Mouse (Mus musculus): ENCODE measurements around the gene Chaf1a. TPM values are rescaled to one million over a fixed set of nuclear protein-coding genes. Genes with fewer than 3 reads are reported as not detected.

The Chaf1a gene
- polyA plus RNA-seq, 1 experiment: 33.6 TPM

- H3K9ac ChIP-seq (ENCODE audit: low read depth, poor library complexity, severe bottlenecking): no peak overlapping the region
- TF ChIP-seq EP300 (IDR thresholded peaks at IDR 0.05; ENCODE audit: insufficient read depth, low read depth, low read length) (no peak), CTCF (IDR thresholded peaks at IDR 0.05; ENCODE audit: low read depth, low read length) (no peak), POLR2A (IDR thresholded peaks at IDR 0.05; ENCODE audit: insufficient read depth, low read length) (no peak)
- peaks cover 7% of the 10 kb centered on the region; the same call in 1 of the 2 replicates for H3K36me3 ChIP-seq (ENCODE audit: control insufficient read depth, insufficient read depth, low read length, poor library complexity, severe bottlenecking)
- no peaks in the 10 kb centered on the region for H3K9me3 ChIP-seq (replicated peaks; ENCODE audit: control insufficient read depth, insufficient read depth, low read length, poor library complexity, severe bottlenecking)
- H3K4me1 ChIP-seq (ENCODE audit: control insufficient read depth, insufficient read depth, low read length): peaks cover 2% of the 10 kb centered on the region
- H3K4me3 ChIP-seq (ENCODE audit: low read depth, low read length): no peak overlapping the region
- H3K27me3 ChIP-seq (ENCODE audit: control insufficient read depth, insufficient read depth, low read length, poor library complexity, severe bottlenecking): no peaks in the 10 kb centered on the region
- no peak overlapping the region for H3K27ac ChIP-seq (ENCODE audit: insufficient read depth, low read length)
Measured at GRCm38 (mm10) chr17:56032831-56033230, 7.4 kb upstream of the Chaf1a start.

- H3K27me3 ChIP-seq (ENCODE audit: control insufficient read depth, insufficient read depth, low read length, poor library complexity, severe bottlenecking): no peaks in the 10 kb centered on the region
- peaks cover 2% of the 10 kb centered on the region for H3K4me1 ChIP-seq (ENCODE audit: control insufficient read depth, insufficient read depth, low read length)
- H3K9ac ChIP-seq (ENCODE audit: low read depth, poor library complexity, severe bottlenecking): no peak overlapping the region
- no peak overlapping the region for H3K27ac ChIP-seq (ENCODE audit: insufficient read depth, low read length)
- H3K9me3 ChIP-seq (replicated peaks; ENCODE audit: control insufficient read depth, insufficient read depth, low read length, poor library complexity, severe bottlenecking): no peaks in the 10 kb centered on the region
- H3K36me3 ChIP-seq (ENCODE audit: control insufficient read depth, insufficient read depth, low read length, poor library complexity, severe bottlenecking): peaks cover 7% of the 10 kb centered on the region; the same call in 1 of the 2 replicates
- H3K4me3 ChIP-seq (ENCODE audit: low read depth, low read length): no peak overlapping the region
- TF ChIP-seq EP300 (IDR thresholded peaks at IDR 0.05; ENCODE audit: insufficient read depth, low read depth, low read length): no peak
- TF ChIP-seq POLR2A (IDR thresholded peaks at IDR 0.05; ENCODE audit: insufficient read depth, low read length): no peak
- no peak for TF ChIP-seq CTCF (IDR thresholded peaks at IDR 0.05; ENCODE audit: low read depth, low read length)
Measured at GRCm38 (mm10) chr17:56034040-56034725, 6.1 kb upstream of the Chaf1a start.

- TF ChIP-seq POLR2A (IDR thresholded peaks at IDR 0.05; ENCODE audit: insufficient read depth, low read length) (no peak), CTCF (IDR thresholded peaks at IDR 0.05; ENCODE audit: low read depth, low read length) (no peak), EP300 (IDR thresholded peaks at IDR 0.05; ENCODE audit: insufficient read depth, low read depth, low read length) (no peak)
- Histone ChIP-seq H3K36me3 (ENCODE audit: control insufficient read depth, insufficient read depth, low read length, poor library complexity, severe bottlenecking) (peaks cover 7% of the 10 kb centered on the region; the same call in 1 of the 2 replicates), H3K27ac (ENCODE audit: insufficient read depth, low read length) (no peak overlapping the region), H3K9ac (ENCODE audit: low read depth, poor library complexity, severe bottlenecking) (no peak overlapping the region), H3K27me3 (ENCODE audit: control insufficient read depth, insufficient read depth, low read length, poor library complexity, severe bottlenecking) (no peaks in the 10 kb centered on the region), H3K4me1 (ENCODE audit: control insufficient read depth, insufficient read depth, low read length) (peaks cover 2% of the 10 kb centered on the region), H3K4me3 (ENCODE audit: low read depth, low read length) (no peak overlapping the region), H3K9me3 (replicated peaks; ENCODE audit: control insufficient read depth, insufficient read depth, low read length, poor library complexity, severe bottlenecking) (no peaks in the 10 kb centered on the region)
Measured at GRCm38 (mm10) chr17:56034726-56035100, 5.5 kb upstream of the Chaf1a start.

- peaks cover 2% of the 10 kb centered on the region for H3K4me1 ChIP-seq (ENCODE audit: control insufficient read depth, insufficient read depth, low read length)
- no peaks in the 10 kb centered on the region for H3K27me3 ChIP-seq (ENCODE audit: control insufficient read depth, insufficient read depth, low read length, poor library complexity, severe bottlenecking)
- no peaks in the 10 kb centered on the region for H3K9me3 ChIP-seq (replicated peaks; ENCODE audit: control insufficient read depth, insufficient read depth, low read length, poor library complexity, severe bottlenecking)
- no peak overlapping the region for H3K27ac ChIP-seq (ENCODE audit: insufficient read depth, low read length)
- H3K36me3 ChIP-seq (ENCODE audit: control insufficient read depth, insufficient read depth, low read length, poor library complexity, severe bottlenecking): peaks cover 7% of the 10 kb centered on the region; the same call in 1 of the 2 replicates
- peak overlapping the region; percentile 94 for H3K9ac ChIP-seq (ENCODE audit: low read depth, poor library complexity, severe bottlenecking)
- no peak overlapping the region for H3K4me3 ChIP-seq (ENCODE audit: low read depth, low read length)
- TF ChIP-seq POLR2A (IDR thresholded peaks at IDR 0.05; ENCODE audit: insufficient read depth, low read length): no peak
- no peak for TF ChIP-seq CTCF (IDR thresholded peaks at IDR 0.05; ENCODE audit: low read depth, low read length)
- TF ChIP-seq EP300 (IDR thresholded peaks at IDR 0.05; ENCODE audit: insufficient read depth, low read depth, low read length): no peak
Measured at GRCm38 (mm10) chr17:56035216-56035615, 5.0 kb upstream of the Chaf1a start.

- no peaks in the 10 kb centered on the region for H3K9me3 ChIP-seq (replicated peaks; ENCODE audit: control insufficient read depth, insufficient read depth, low read length, poor library complexity, severe bottlenecking)
- H3K9ac ChIP-seq (ENCODE audit: low read depth, poor library complexity, severe bottlenecking): peak within 1 kb of the TSS; percentile 94
- peaks cover 2% of the 10 kb centered on the region for H3K4me1 ChIP-seq (ENCODE audit: control insufficient read depth, insufficient read depth, low read length)
- peaks cover 7% of the 10 kb centered on the region; the same call in 1 of the 2 replicates for H3K36me3 ChIP-seq (ENCODE audit: control insufficient read depth, insufficient read depth, low read length, poor library complexity, severe bottlenecking)
- H3K27ac ChIP-seq (ENCODE audit: insufficient read depth, low read length): peak within 1 kb of the TSS; percentile 16
- peak within 1 kb of the TSS; percentile 83 for H3K4me3 ChIP-seq (ENCODE audit: low read depth, low read length)
- H3K27me3 ChIP-seq (ENCODE audit: control insufficient read depth, insufficient read depth, low read length, poor library complexity, severe bottlenecking): no peaks in the 10 kb centered on the region
- peak; percentile 37 for TF ChIP-seq POLR2A (IDR thresholded peaks at IDR 0.05; ENCODE audit: insufficient read depth, low read length)
- TF ChIP-seq EP300 (IDR thresholded peaks at IDR 0.05; ENCODE audit: insufficient read depth, low read depth, low read length): peak; percentile 75; the same call in 1 of the 2 replicates
- TF ChIP-seq CTCF (IDR thresholded peaks at IDR 0.05; ENCODE audit: low read depth, low read length): peak; percentile 99
Measured at GRCm38 (mm10) chr17:56036176-56036900, 3.9 kb upstream of the Chaf1a start, which contains the start of gene Sh3gl1. Sh3gl1 (minus strand) TSS chr17:56036635.
